8 mouse cellular contexts compared by ENCODE assay signal in the genomic region with DNA sequence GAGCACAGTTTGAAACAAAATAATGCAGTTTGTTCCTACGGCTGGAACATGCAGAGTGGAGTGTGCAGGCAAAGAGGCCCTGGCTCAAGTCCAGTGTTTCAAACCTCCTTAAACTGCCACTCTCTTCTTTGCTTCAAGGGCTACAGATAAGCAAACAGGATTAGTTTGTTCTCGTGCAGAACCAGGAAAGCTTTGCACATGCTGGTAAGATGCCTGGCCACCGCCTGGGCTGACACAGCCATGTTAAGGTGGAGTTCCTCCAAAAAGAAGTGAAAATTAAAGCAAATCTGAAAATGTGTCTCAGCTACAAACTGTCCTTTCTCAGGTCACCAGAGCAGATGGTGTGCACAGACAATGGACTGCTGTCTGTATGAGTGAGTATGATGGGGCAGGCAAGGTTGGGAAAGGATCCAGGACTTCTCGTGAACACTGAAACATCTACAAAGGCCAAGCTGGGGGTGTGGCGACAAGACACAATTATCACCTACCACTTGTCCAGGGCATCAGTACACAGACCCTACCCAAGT.
A peak's percentile ranks its signal among the peaks of the same experiment; 100 is the strongest.
DNase-seq lines count a peak whose midpoint lies in the region; ATAC-seq lines count a peak whose summit lies in the region.

No protein-coding gene starts in this region.

- 30% methylated on average over 5 of the region's 5 CpGs for WGBS in heart, embryonic 11.5 days (ENCODE audit: insufficient replicate concordance)
- WGBS in lung, embryonic 16.5 days: 20% methylated on average over 5 of the region's 5 CpGs

- DNase-seq in heart, adult 18-20 months: peak; percentile 51 to 68
- no peak for DNase-seq in heart, postnatal 25 days (ENCODE audit: low spot score)
- DNase-seq in kidney, postnatal 4 days: peak; percentile 51 to 58
- DNase-seq in right cerebral cortex, postnatal 36 days (ENCODE audit: low spot score in 2 of 2): peak; percentile 28 to 53
- DNase-seq in spleen, adult 18-20 months: no peak

- no peaks in the 10 kb centered on the region for H3K9me3 ChIP-seq in heart, embryonic 11.5 days (replicated peaks; ENCODE audit: control insufficient read depth, low read length)
- H3K9me3 ChIP-seq in lung, embryonic 16.5 days (ENCODE audit: control insufficient read depth, low read length): no peaks in the 10 kb centered on the region

- peak overlapping the region; percentile 32 for H3K27ac ChIP-seq in heart, embryonic 11.5 days (ENCODE audit: low read depth, low read length)
- H3K27ac ChIP-seq in lung, embryonic 16.5 days (ENCODE audit: low read length): peak overlapping the region; percentile 83

- H3K4me3 ChIP-seq in heart, embryonic 11.5 days (ENCODE audit: low read depth, low read length): no peak overlapping the region
- H3K4me3 ChIP-seq in lung, embryonic 16.5 days (ENCODE audit: low read length): no peak overlapping the region

- H3K4me1 ChIP-seq in heart, embryonic 11.5 days (ENCODE audit: control insufficient read depth, insufficient read depth, low read length): peaks cover 13% of the 10 kb centered on the region
- H3K4me1 ChIP-seq in lung, embryonic 16.5 days (replicated peaks; ENCODE audit: control insufficient read depth, insufficient read depth, low read length): peaks cover 18% of the 10 kb centered on the region

- intact Hi-C loops in heart, postnatal 25 days (cut with DNase I): no loop called here

- no peaks in the 10 kb centered on the region for H3K27me3 ChIP-seq in heart, embryonic 11.5 days (ENCODE audit: control insufficient read depth, insufficient read depth, low read length)
- H3K27me3 ChIP-seq in lung, embryonic 16.5 days (ENCODE audit: control insufficient read depth, insufficient read depth, low read depth, low read length): no peaks in the 10 kb centered on the region

- no peaks in the 10 kb centered on the region for H3K36me3 ChIP-seq in heart, embryonic 11.5 days (ENCODE audit: control insufficient read depth, insufficient read depth, low read length)
- no peaks in the 10 kb centered on the region for H3K36me3 ChIP-seq in lung, embryonic 16.5 days (ENCODE audit: control insufficient read depth, insufficient read depth, low read length)

- H3K4me2 ChIP-seq in heart, embryonic 11.5 days: peak overlapping the region; percentile 27
- peak overlapping the region; percentile 36 for H3K4me2 ChIP-seq in lung, embryonic 16.5 days (ENCODE audit: low read depth, low read length)

- no peak overlapping the region for H3K9ac ChIP-seq in heart, embryonic 11.5 days (ENCODE audit: low read depth, low read length)
- no peak overlapping the region for H3K9ac ChIP-seq in lung, embryonic 16.5 days (ENCODE audit: low read length)

- peak; percentile 29; the same call in 1 of the 2 replicates for ATAC-seq in common myeloid progenitor, adult 5-6 weeks (replicated peaks; ENCODE audit: low read depth, poor library complexity, severe bottlenecking)
- no peak for ATAC-seq in heart, embryonic 11.5 days (replicated peaks; ENCODE audit: insufficient number of reproducible peaks, low FRiP score, low TSS enrichment)
- peak; percentile 93 for ATAC-seq in lung, embryonic 16.5 days (ENCODE audit: low read depth)

Comparison
In these comparisons a context has a peak if more than half of its experiments do, and no peak if none do; other contexts are left out.
1. DNase-seq: peak in heart, adult 18-20 months (2 of 2), kidney, postnatal 4 days (2 of 2) and right cerebral cortex, postnatal 36 days (2 of 2); none in heart, postnatal 25 days (single experiment) and spleen, adult 18-20 months (0 of 2).